Mouse (Mus musculus) midbrain, embryonic 11.5 days (tissue): ENCODE measurements around the gene Fblim1. TPM values are rescaled to one million over a fixed set of nuclear protein-coding genes. Genes with fewer than 3 reads are reported as not detected.
"Not testable (repeated sequence)": the region's sequence is repeated elsewhere in the genome, so short reads cannot be mapped to it uniquely, and the experiment has no call there.

Experiments used
- ATAC-seq: fragments of 200-750 bp; cut with Nextera tagmentation; 2 replicates; pipeline ENCODE4 v1.8.0; 2017; ENCODE audit warnings: moderate TSS enrichment, moderate library complexity; ENCODE audit not compliant: low FRiP score
- DNase-seq: peaks from one replicate; pipeline ENCODE4 v3.0.0; 2015; ENCODE audit warnings: low spot score; ENCODE audit errors: missing footprints
- H3K27ac ChIP-seq: fragments of 300-500 bp; sonication (generic); 2 replicates; pipeline ENCODE4 v1.5.1; 2014; ENCODE audit warnings: low read depth, low read length
- H3K27me3 ChIP-seq: fragments of 300-500 bp; sonication (generic); 2 replicates; pipeline ENCODE4 v1.6.1; 2014; ENCODE audit warnings: mild to moderate bottlenecking, low read length, moderate library complexity, mixed read lengths; ENCODE audit not compliant: control insufficient read depth, insufficient read depth
- H3K36me3 ChIP-seq: fragments of 300-500 bp; sonication (generic); 2 replicates; pipeline ENCODE4 v1.6.1; 2014; ENCODE audit warnings: mild to moderate bottlenecking, low read length, moderate library complexity, mixed read lengths; ENCODE audit not compliant: control insufficient read depth, insufficient read depth
- H3K4me1 ChIP-seq: fragments of 300-500 bp; sonication (generic); 2 replicates; pipeline ENCODE4 v1.6.1; 2014; ENCODE audit warnings: low read length; ENCODE audit not compliant: control insufficient read depth, insufficient read depth
- H3K4me2 ChIP-seq: fragments of 300-500 bp; sonication (generic); 2 replicates; pipeline ENCODE4 v1.6.1; 2014; ENCODE audit warnings: mild to moderate bottlenecking, moderate library complexity
- H3K4me3 ChIP-seq: fragments of 300-500 bp; sonication (generic); 2 replicates; pipeline ENCODE4 v1.5.1; 2014; ENCODE audit warnings: low read depth, low read length
- H3K9ac ChIP-seq: fragments of 300-500 bp; sonication (generic); 2 replicates; pipeline ENCODE4 v1.6.1; 2014; ENCODE audit warnings: low read length
- H3K9me3 ChIP-seq: fragments of 300-500 bp; sonication (generic); 2 replicates; pipeline ENCODE4 v1.6.1; 2016; ENCODE audit warnings: low read length; ENCODE audit not compliant: control insufficient read depth
- WGBS: fragments of 180-500 bp; shearing (Covaris S2); extraction: QIAGEN DNeasy Blood & Tissue Kit; methylation state at CpG from one replicate; pipeline ENCODE4 v1.1.7; 2014; 5-methylcytosine and 5-hydroxymethylcytosine counted together
- polyA plus RNA-seq: library from polyadenylated mRNA; unstranded; fragments of >200 nt; fragmentation: Nextera tagmentation; extraction: Ambion mirVana; gene quantifications from 2 replicates; pipeline ENCODE4 v1.2.1, GENCODE M21; 2014

The Fblim1 gene
- polyA plus RNA-seq, 1 experiment from 2014 or later: 20.0 TPM

- Histone ChIP-seq H3K36me3 (no peaks in the 10 kb centered on the region), H3K4me1 (peaks cover 12% of the 10 kb centered on the region), H3K27ac (peak overlapping the region; percentile 6; the same call in 1 of the 2 replicates), H3K9me3 (no peaks in the 10 kb centered on the region), H3K4me3 (peak overlapping the region; percentile 36; the same call in 1 of the 2 replicates), H3K4me2 (peak overlapping the region; percentile 66), H3K9ac (peak overlapping the region; percentile 52), H3K27me3 (no peaks in the 10 kb centered on the region; the same call in 1 of the 2 replicates)
- DNase-seq (peak; percentile 86), ATAC-seq (0 out of 2 replicates have a peak, but pooled peaks have one; percentile 28)
- 6% methylated on average over 16 of the region's 16 CpGs for WGBS
Observed at GRCm38 (mm10) chr4:141558658-141559057, 47.2 kb downstream of the Fblim1 start.

GRCm38 (mm10) chr4:141556163-141556562 lies 49.7 kb downstream of the Fblim1 start:
- WGBS: 92% methylated on average over 6 of the region's 6 CpGs
- not testable (repeated sequence) for DNase-seq, H3K4me2 ChIP-seq, H3K9ac ChIP-seq, H3K27ac ChIP-seq, H3K27me3 ChIP-seq, H3K9me3 ChIP-seq, H3K36me3 ChIP-seq, ATAC-seq, H3K4me3 ChIP-seq
- H3K4me1 ChIP-seq: peaks cover 12% of the 10 kb centered on the region

- H3K4me2 ChIP-seq, ATAC-seq: not testable (repeated sequence)
- WGBS: 97% methylated on average over 7 of the region's 9 CpGs
Observed at GRCm38 (mm10) chr4:141554255-141554865, 51.5 kb downstream of the Fblim1 start.

GRCm38 (mm10) chr4:141552484-141552883 lies 53.4 kb downstream of the Fblim1 start:
- 51% methylated on average over 2 of the region's 2 CpGs for WGBS
- Histone ChIP-seq H3K4me3 (no peak overlapping the region), H3K27ac (no peak overlapping the region), H3K4me2 (no peak overlapping the region), H3K4me1 (peaks cover 3% of the 10 kb centered on the region), H3K9ac (no peak overlapping the region), H3K36me3 (no peaks in the 10 kb centered on the region), H3K9me3 (no peaks in the 10 kb centered on the region), H3K27me3 (no peaks in the 10 kb centered on the region)
- DNase-seq (no peak), ATAC-seq (no peak)

More at GRCm38 (mm10) chr4:141554255-141554865, 51.5 kb downstream of the Fblim1 start:
- not testable (repeated sequence) for H3K9me3 ChIP-seq, H3K36me3 ChIP-seq, H3K27me3 ChIP-seq, DNase-seq, H3K27ac ChIP-seq, H3K9ac ChIP-seq, H3K4me1 ChIP-seq, H3K4me3 ChIP-seq

GRCm38 (mm10) chr4:141547299-141547698 lies 58.6 kb downstream of the Fblim1 start:
- H3K27ac ChIP-seq: peak overlapping the region; percentile 99
- H3K4me3 ChIP-seq: peak overlapping the region; percentile 69
- peaks cover 16% of the 10 kb centered on the region for H3K4me1 ChIP-seq
- H3K9me3 ChIP-seq: no peaks in the 10 kb centered on the region
- no peaks in the 10 kb centered on the region for H3K36me3 ChIP-seq
- ATAC-seq (no peak), DNase-seq (peak; percentile 86)
- no peaks in the 10 kb centered on the region for H3K27me3 ChIP-seq
- peak overlapping the region; percentile 98 for H3K9ac ChIP-seq
- 27% methylated on average over 9 of the region's 9 CpGs for WGBS
- H3K4me2 ChIP-seq: peak overlapping the region; percentile 97

- WGBS: under 1% methylated on average over 91 of the region's 98 CpGs
- Histone ChIP-seq H3K4me2 (peak overlapping the region; percentile 97), H3K9me3 (no peaks in the 10 kb centered on the region), H3K9ac (peak overlapping the region; percentile 98), H3K27me3 (no peaks in the 10 kb centered on the region), H3K4me1 (peaks cover 19% of the 10 kb centered on the region), H3K4me3 (peak overlapping the region; percentile 69), H3K36me3 (no peaks in the 10 kb centered on the region), H3K27ac (peak overlapping the region; percentile 99)
- peak; percentile 98 for DNase-seq
- peak; percentile 91 for ATAC-seq
Observed at GRCm38 (mm10) chr4:141546334-141547200, 59.3 kb downstream of the Fblim1 start.

GRCm38 (mm10) chr4:141545743-141546333 lies 60.1 kb downstream of the Fblim1 start:
- peak overlapping the region; percentile 98 for H3K9ac ChIP-seq
- H3K27me3 ChIP-seq: no peaks in the 10 kb centered on the region
- DNase-seq (peak; percentile 100), ATAC-seq (peak; percentile 76)
- no peaks in the 10 kb centered on the region for H3K9me3 ChIP-seq
- peak overlapping the region; percentile 69 for H3K4me3 ChIP-seq
- peak overlapping the region; percentile 99 for H3K27ac ChIP-seq
- H3K4me2 ChIP-seq: peak overlapping the region; percentile 97
- peaks cover 20% of the 10 kb centered on the region for H3K4me1 ChIP-seq
- under 1% methylated on average over 55 of the region's 56 CpGs for WGBS
- no peaks in the 10 kb centered on the region for H3K36me3 ChIP-seq

- WGBS: under 1% methylated on average over 45 of the region's 45 CpGs
- peak; percentile 63 for ATAC-seq
- H3K4me2 ChIP-seq: peak overlapping the region; percentile 97
- peaks cover 20% of the 10 kb centered on the region for H3K4me1 ChIP-seq
- H3K27ac ChIP-seq: peak overlapping the region; percentile 97
- peak; percentile 96 for DNase-seq
- H3K4me3 ChIP-seq: peak overlapping the region; percentile 69
- H3K27me3 ChIP-seq: no peaks in the 10 kb centered on the region
- H3K9me3 ChIP-seq: no peaks in the 10 kb centered on the region
- H3K36me3 ChIP-seq: no peaks in the 10 kb centered on the region
- H3K9ac ChIP-seq: peak overlapping the region; percentile 93
Observed at GRCm38 (mm10) chr4:141545071-141545742, 60.7 kb downstream of the Fblim1 start.
